Mouse (Mus musculus) MEL (cell line): ENCODE data around the gene Cenph. TPM values are rescaled to one million over a fixed set of nuclear protein-coding genes. Genes with fewer than 3 reads are reported as not detected.

Source experiments
- DNase-seq: peaks from one replicate; pipeline ENCODE4 v3.0.0; 2011; ENCODE audit warnings: low read depth, low spot score
- H3K27ac ChIP-seq: 2 replicates; pipeline ENCODE4 v1.5.1; 2012; ENCODE audit warnings: low read depth, mild to moderate bottlenecking, control low read depth, low read length, moderate library complexity; ENCODE audit not compliant: control insufficient read depth
- H3K27me3 ChIP-seq, 2 experiments: fragments of 150-350 bp in 1 of 2; sonication (generic) in 1 of 2; 2 replicates each; pipeline ENCODE4 v1.6.1; 2012; ENCODE audit warnings: low read length in 2 of 2, mild to moderate bottlenecking in 2 of 2, improper control_type of control experiment in 1 of 2, moderate library complexity in 1 of 2; ENCODE audit not compliant: insufficient read depth in 2 of 2, control insufficient read depth in 1 of 2
- H3K36me3 ChIP-seq, 2 experiments: 2 replicates each; pipeline ENCODE4 v1.6.1; 2012 to 2014; ENCODE audit warnings: low read length in 2 of 2, improper control_type of control experiment in 1 of 2, inconsistent platforms in 1 of 2, mild to moderate bottlenecking in 1 of 2; ENCODE audit not compliant: insufficient read depth in 2 of 2, control insufficient read depth in 1 of 2
- H3K4me1 ChIP-seq, 2 experiments: fragments of 150-350 bp in 1 of 2; sonication (generic) in 1 of 2; 2 replicates each; pipeline ENCODE4 v1.6.1; 2012; ENCODE audit warnings: low read length in 2 of 2, improper control_type of control experiment in 1 of 2, mild to moderate bottlenecking in 1 of 2; ENCODE audit not compliant: insufficient read depth in 2 of 2, control insufficient read depth in 1 of 2
- H3K4me3 ChIP-seq, 2 experiments: fragments of 150-350 bp in 1 of 2; sonication (generic) in 1 of 2; 2 replicates each; pipeline ENCODE4 v1.5.1; 2012; ENCODE audit warnings: low read depth in 2 of 2, low read length in 2 of 2, mild to moderate bottlenecking in 2 of 2, moderate library complexity in 2 of 2, control low read depth in 1 of 2, improper control_type of control experiment in 1 of 2; ENCODE audit not compliant: control insufficient read depth in 1 of 2, insufficient read depth in 1 of 2
- H3K79me2 ChIP-seq: 2 replicates; pipeline ENCODE4 v1.6.1; 2012; ENCODE audit warnings: mild to moderate bottlenecking, low read length, moderate library complexity; ENCODE audit not compliant: control insufficient read depth, poor library complexity, insufficient read depth
- H3K9ac ChIP-seq: 2 replicates; pipeline ENCODE4 v1.6.1; 2012; ENCODE audit warnings: low read depth, mild to moderate bottlenecking, control low read depth, low read length, moderate library complexity; ENCODE audit not compliant: control insufficient read depth, poor library complexity, severe bottlenecking
- H3K9me3 ChIP-seq: fragments of 150-350 bp; sonication (generic); replicated peaks from 2 replicates; pipeline ENCODE4 v1.6.1; 2012; ENCODE audit warnings: mild to moderate bottlenecking, low read length, improper control_type of control experiment, moderate library complexity; ENCODE audit not compliant: insufficient read depth
- BHLHE40 ChIP-seq: IDR thresholded peaks from 2 replicates; pipeline ENCODE4 v1.6.1; 2012; ENCODE audit warnings: low read depth, mild to moderate bottlenecking, inconsistent platforms, low read length, improper control_type of control experiment, borderline replicate concordance
- CHD1 ChIP-seq: IDR thresholded peaks from 2 replicates; pipeline ENCODE4 v1.6.1; 2012; ENCODE audit warnings: low read depth, mild to moderate bottlenecking, inconsistent platforms, low read length, improper control_type of control experiment
- CHD2 ChIP-seq: IDR thresholded peaks from 2 replicates; pipeline ENCODE4 v1.6.1; 2011; ENCODE audit warnings: low read length, improper control_type of control experiment
- E2F4 ChIP-seq: IDR thresholded peaks from 2 replicates; pipeline ENCODE4 v1.6.1; 2011; ENCODE audit warnings: low read depth, low read length, improper control_type of control experiment, borderline replicate concordance
- ELF1 ChIP-seq: IDR thresholded peaks from 2 replicates; pipeline ENCODE4 v1.6.1; 2014; ENCODE audit warnings: low read depth, mild to moderate bottlenecking, inconsistent platforms, low read length, improper control_type of control experiment, moderate library complexity
- EP300 ChIP-seq, 2 experiments: IDR thresholded peaks; 2 replicates each; pipeline ENCODE4 v1.6.1; 2011; ENCODE audit warnings: improper control_type of control experiment in 2 of 2, low read length in 2 of 2, low read depth in 1 of 2, mild to moderate bottlenecking in 1 of 2
- GABPA ChIP-seq: IDR thresholded peaks from 2 replicates; pipeline ENCODE4 v1.6.1; 2012; ENCODE audit warnings: low read depth, mild to moderate bottlenecking, inconsistent platforms, low read length, improper control_type of control experiment, moderate library complexity
- GATA1 ChIP-seq: IDR thresholded peaks from 2 replicates; pipeline ENCODE4 v1.6.1; 2011; ENCODE audit warnings: low read depth, low read length, improper control_type of control experiment
- HCFC1 ChIP-seq: IDR thresholded peaks from 2 replicates; pipeline ENCODE4 v1.6.1; 2012; ENCODE audit warnings: low read depth, mild to moderate bottlenecking, inconsistent platforms, low read length, improper control_type of control experiment, moderate library complexity
- JUND ChIP-seq: IDR thresholded peaks from 2 replicates; pipeline ENCODE4 v1.6.1; 2011; ENCODE audit warnings: low read depth, mild to moderate bottlenecking, improper control_type of control experiment, low read length
- KAT2A ChIP-seq: conservative IDR thresholded peaks from 2 replicates; pipeline ENCODE4 v1.6.1; 2012; ENCODE audit warnings: low read depth, low read length, improper control_type of control experiment, inconsistent platforms
- MAFK ChIP-seq: IDR thresholded peaks from 2 replicates; pipeline ENCODE4 v1.6.1; 2011; ENCODE audit warnings: low read depth, mild to moderate bottlenecking, low read length, improper control_type of control experiment, borderline replicate concordance
- MAX ChIP-seq: IDR thresholded peaks from 2 replicates; pipeline ENCODE4 v1.6.1; 2011; ENCODE audit warnings: low read length, improper control_type of control experiment
- MAZ ChIP-seq: IDR thresholded peaks from 2 replicates; pipeline ENCODE4 v1.6.1; 2012; ENCODE audit warnings: low read depth, mild to moderate bottlenecking, inconsistent platforms, low read length, improper control_type of control experiment
- MXI1 ChIP-seq: IDR thresholded peaks from 2 replicates; pipeline ENCODE4 v1.6.1; 2011; ENCODE audit warnings: mild to moderate bottlenecking, low read depth, low read length, improper control_type of control experiment
- MYB ChIP-seq: IDR thresholded peaks from 2 replicates; pipeline ENCODE4 v1.6.1; 2011; ENCODE audit warnings: mild to moderate bottlenecking, low read depth, low read length, improper control_type of control experiment
- MYC ChIP-seq: IDR thresholded peaks from 2 replicates; pipeline ENCODE4 v1.6.1; 2011; ENCODE audit warnings: low read depth, mild to moderate bottlenecking, low read length, improper control_type of control experiment, moderate library complexity
- NRF1 ChIP-seq: IDR thresholded peaks from 2 replicates; pipeline ENCODE4 v1.6.1; 2014; ENCODE audit warnings: low read depth, mild to moderate bottlenecking, inconsistent platforms, low read length, improper control_type of control experiment, moderate library complexity; ENCODE audit not compliant: poor library complexity, insufficient read depth, severe bottlenecking
- POLR2A ChIP-seq, 2 experiments: IDR thresholded peaks; 2 replicates each; pipeline ENCODE4 v1.6.1; 2011 to 2012; ENCODE audit warnings: low read length in 2 of 2, mild to moderate bottlenecking in 2 of 2, control low read depth in 1 of 2, improper control_type of control experiment in 1 of 2, low read depth in 1 of 2, moderate library complexity in 1 of 2; ENCODE audit not compliant: control insufficient read depth in 1 of 2, insufficient read depth in 1 of 2, poor library complexity in 1 of 2
- POLR2AphosphoS2 ChIP-seq: IDR thresholded peaks from 2 replicates; pipeline ENCODE4 v1.6.1; 2011; ENCODE audit warnings: low read length, improper control_type of control experiment
- POLR2AphosphoS5 ChIP-seq: IDR thresholded peaks from 2 replicates; pipeline ENCODE4 v1.6.1; 2012; ENCODE audit warnings: low read depth, borderline replicate concordance, mild to moderate bottlenecking, inconsistent platforms, low read length, moderate library complexity, mixed read lengths
- RAD21 ChIP-seq: IDR thresholded peaks from 2 replicates; pipeline ENCODE4 v1.6.1; 2011; ENCODE audit warnings: mild to moderate bottlenecking, low read depth, low read length, improper control_type of control experiment
- RCOR1 ChIP-seq: IDR thresholded peaks from 2 replicates; pipeline ENCODE4 v1.6.1; 2012; ENCODE audit warnings: low read depth, mild to moderate bottlenecking, inconsistent platforms, low read length, improper control_type of control experiment
- SIN3A ChIP-seq: IDR thresholded peaks from 2 replicates; pipeline ENCODE4 v1.6.1; 2012; ENCODE audit warnings: low read length, improper control_type of control experiment, inconsistent platforms
- TAL1 ChIP-seq: IDR thresholded peaks from 2 replicates; pipeline ENCODE4 v1.6.1; 2012; ENCODE audit warnings: mild to moderate bottlenecking, inconsistent platforms, low read length, moderate library complexity, mixed read lengths
- TBP ChIP-seq: IDR thresholded peaks from 2 replicates; pipeline ENCODE4 v1.8.0; 2011; ENCODE audit warnings: low read depth, low read length, improper control_type of control experiment
- TCF12 ChIP-seq: IDR thresholded peaks from 2 replicates; pipeline ENCODE4 v1.6.1; 2014; ENCODE audit warnings: low read depth, mild to moderate bottlenecking, inconsistent platforms, low read length, improper control_type of control experiment, moderate library complexity
- USF1 ChIP-seq: IDR thresholded peaks from 2 replicates; pipeline ENCODE4 v1.6.1; 2014; ENCODE audit warnings: low read depth, mild to moderate bottlenecking, inconsistent platforms, low read length, improper control_type of control experiment, moderate library complexity
- USF2 ChIP-seq, 2 experiments: IDR thresholded peaks; 2 replicates each; pipeline ENCODE4 v1.6.1; 2011 to 2012; ENCODE audit warnings: improper control_type of control experiment in 2 of 2, low read length in 2 of 2, borderline replicate concordance in 1 of 2, inconsistent platforms in 1 of 2, low read depth in 1 of 2, mild to moderate bottlenecking in 1 of 2; ENCODE audit not compliant: insufficient read depth in 1 of 2
- ZC3H11A ChIP-seq: IDR thresholded peaks from 2 replicates; pipeline ENCODE4 v1.6.1; 2012; ENCODE audit warnings: low read depth, mild to moderate bottlenecking, inconsistent platforms, low read length, improper control_type of control experiment
- ZKSCAN1 ChIP-seq: IDR thresholded peaks from 2 replicates; pipeline ENCODE4 v1.6.1; 2012; ENCODE audit warnings: low read depth, mild to moderate bottlenecking, inconsistent platforms, low read length, improper control_type of control experiment, moderate library complexity
- ZMIZ1 ChIP-seq: IDR thresholded peaks from 2 replicates; pipeline ENCODE4 v1.6.1; 2012; ENCODE audit warnings: low read depth, mild to moderate bottlenecking, inconsistent platforms, low read length, improper control_type of control experiment, moderate library complexity
- ZNF384 ChIP-seq: IDR thresholded peaks from 2 replicates; pipeline ENCODE4 v1.6.1; 2012; ENCODE audit warnings: low read depth, mild to moderate bottlenecking, inconsistent platforms, low read length, improper control_type of control experiment
- polyA plus RNA-seq, 2 experiments: library from polyadenylated mRNA; stranded (reverse) in 1 of 2; unstranded in 1 of 2; fragments of >175 nt in 1 of 2; fragments of >200 nt in 1 of 2; gene quantifications; 2 replicates each; pipeline versions ENCODE4 v1.2.1 to v1.2.4; 2012; ENCODE audit warnings: low replicate concordance in 2 of 2, low read depth in 1 of 2; ENCODE audit not compliant: insufficient read length in 2 of 2, insufficient read depth in 1 of 2, missing spikeins in 1 of 2
- total RNA-seq: library from RNA; depleted of rRNA; stranded (reverse); fragments of 300-350 nt; gene quantifications from 2 replicates; pipeline ENCODE4 v1.2.3, GENCODE M21; 2012

Cenph gene
- total and polyA plus RNA-seq, 3 experiments = 33.3 to 48.8 TPM; not detected in 1

GRCm38 (mm10) chr13:100744036-100744744 is 31.5 kb downstream of the Cenph start, which contains the start of gene Mrps36:
TSS of gene Mrps36 (minus strand) at chr13:100744659.
- H3K4me1 ChIP-seq = peaks cover 2 to 25% of the 10 kb centered on the region in 2 experiments; a peak in 3 of 4 replicates
- no peaks in the 10 kb centered on the region for H3K9me3 ChIP-seq
- H3K27ac ChIP-seq = peak within 1 kb of the TSS; percentile 77
- peak within 1 kb of the TSS; percentile 79 for H3K9ac ChIP-seq
- H3K4me3 ChIP-seq = peak within 1 kb of the TSS; percentile 72 to 80
- peak; percentile 60; the same call in 1 of the 2 replicates for TF ChIP-seq MXI1
- TF ChIP-seq MAX = peak; percentile 49; the same call in 1 of the 2 replicates
- no peak for TF ChIP-seq JUND
- no peak for TF ChIP-seq MAFK
- no peak for TF ChIP-seq GABPA
- 0 out of 2 replicates have a peak, but pooled peaks have one; percentile 37 for TF ChIP-seq ZMIZ1
- peak; percentile 27; the same call in 1 of the 2 replicates for TF ChIP-seq ELF1
- TF ChIP-seq SIN3A = peak; percentile 70
- 0 out of 2 replicates have a peak, but pooled peaks have one; percentile 37 for TF ChIP-seq HCFC1
- TF ChIP-seq NRF1 = peak; percentile 37; the same call in 1 of the 2 replicates
- TF ChIP-seq USF1 = no peak
- no peak for TF ChIP-seq RCOR1
- no peak for TF ChIP-seq MYB
- no peak for TF ChIP-seq KAT2A
- TF ChIP-seq ZKSCAN1 = no peak
- TF ChIP-seq POLR2AphosphoS2 = no peak
- no peak for TF ChIP-seq POLR2AphosphoS5
- no peak; the same call in 1 of the 2 replicates for TF ChIP-seq TCF12
- TF ChIP-seq BHLHE40 = no peak
- no peak for TF ChIP-seq GATA1
- no peak for TF ChIP-seq CHD2
- no peak for TF ChIP-seq CHD1
- TF ChIP-seq TAL1 = peak; percentile 60; the same call in 1 of the 2 replicates
- TF ChIP-seq RAD21 = no peak
- TF ChIP-seq MAZ = no peak
- no peak for TF ChIP-seq MYC
- no peak; the same call in 1 of the 2 replicates for TF ChIP-seq E2F4
- TF ChIP-seq TBP = peak; percentile 91
- peak; percentile 31 to 66; a peak in 1 of 4 replicates for TF ChIP-seq POLR2A (IDR thresholded peaks at IDR 0.05; ENCODE audit: control insufficient read depth in 1 of 2, insufficient read depth in 1 of 2, low read depth in 1 of 2, low read length in 2 of 2, poor library complexity in 1 of 2)
- no peak for TF ChIP-seq ZNF384
- TF ChIP-seq EP300 (IDR thresholded peaks at IDR 0.05; ENCODE audit: low read depth in 1 of 2, low read length in 2 of 2) = no peak; a peak in 1 of 4 replicates
- TF ChIP-seq ZC3H11A = no peak
- no peak for TF ChIP-seq USF2 (IDR thresholded peaks at IDR 0.05; ENCODE audit: borderline replicate concordance in 1 of 2, insufficient read depth in 1 of 2, low read depth in 1 of 2, low read length in 2 of 2)
- peaks cover 0 to 22% of the 10 kb centered on the region in 2 experiments; a peak in 2 of 4 replicates for H3K36me3 ChIP-seq
- no peaks in the 10 kb centered on the region for H3K27me3 ChIP-seq
- peaks cover 17% of the 10 kb centered on the region for H3K79me2 ChIP-seq
- DNase-seq = peak; percentile 97
